Mouse (Mus musculus) cerebellum, adult 2 months (tissue): ENCODE data around the gene Mob3b.

Experiments used
- CTCF ChIP-seq: fragments of 200-500 bp; IDR thresholded peaks from 2 replicates; pipeline ENCODE4 v1.5.1; 2011; ENCODE audit warnings: low read depth, mild to moderate bottlenecking, control low read depth, low read length, moderate library complexity, borderline replicate concordance; ENCODE audit not compliant: insufficient read depth
- POLR2A ChIP-seq: fragments of 200-500 bp; IDR thresholded peaks from 2 replicates; pipeline ENCODE4 v1.6.1; 2011; ENCODE audit warnings: low read length, control low read depth, borderline replicate concordance; ENCODE audit not compliant: insufficient read depth

DNA sequence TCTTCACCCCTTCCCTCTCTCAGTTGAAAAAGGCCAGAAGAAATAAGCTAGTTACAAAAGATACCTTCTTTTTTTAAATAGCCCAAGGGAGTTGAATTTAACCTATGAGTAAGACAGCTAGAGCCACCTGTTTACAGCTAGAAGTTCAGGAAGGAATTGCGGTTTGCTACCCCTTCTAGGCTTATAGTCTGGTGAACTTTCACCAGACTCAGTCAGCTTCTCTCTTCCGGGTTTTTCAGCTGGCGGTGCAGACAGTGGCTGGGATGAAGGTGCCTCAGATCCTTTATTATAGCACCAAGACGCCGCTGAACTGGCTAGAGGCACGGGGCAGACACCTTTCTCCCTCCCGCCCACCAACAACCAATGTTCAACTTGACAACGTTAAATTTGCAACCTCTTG lies 152.8 kb downstream of the Mob3b start:
- TF ChIP-seq CTCF (no peak), POLR2A (no peak)
